Mouse (Mus musculus): Measurements from ENCODE around the gene Efcab1.
"Not testable (repeated sequence)": the region's sequence is repeated elsewhere in the genome, so short reads cannot be mapped to it uniquely, and the experiment has no call there.

Gene Efcab1

GRCm38 (mm10) chr16:14906393-14907100 lies at the start of gene Efcab1:
Gene Efcab1, plus strand, starts transcription at chr16:14906606.
- peak; percentile 12 for DNase-seq (ENCODE audit: low spot score)

GRCm38 (mm10) chr16:14859443-14859842 lies 47.0 kb upstream of the Efcab1 start:
- no peak for DNase-seq (ENCODE audit: low spot score)

GRCm38 (mm10) chr16:14884916-14885315 lies 21.5 kb upstream of the Efcab1 start:
- DNase-seq (ENCODE audit: low spot score) = no peak

- no peak for DNase-seq (ENCODE audit: low spot score)
Measured at GRCm38 (mm10) chr16:14885372-14885771, 21.0 kb upstream of the Efcab1 start.

- no peak for DNase-seq (ENCODE audit: low spot score)
Measured at GRCm38 (mm10) chr16:14892492-14892891, 13.9 kb upstream of the Efcab1 start.

- DNase-seq (ENCODE audit: low spot score) = no peak
Measured at GRCm38 (mm10) chr16:14893864-14894263, 12.5 kb upstream of the Efcab1 start.

GRCm38 (mm10) chr16:14894713-14895112 lies 11.7 kb upstream of the Efcab1 start:
- DNase-seq (ENCODE audit: low spot score) = no peak

GRCm38 (mm10) chr16:14895543-14895942 lies 10.9 kb upstream of the Efcab1 start:
- DNase-seq (ENCODE audit: low spot score) = no peak

GRCm38 (mm10) chr16:14930711-14931110 lies 24.3 kb downstream of the Efcab1 start:
- DNase-seq (ENCODE audit: low spot score) = not testable (repeated sequence)

- DNase-seq (ENCODE audit: low spot score) = not testable (repeated sequence)
Measured at GRCm38 (mm10) chr16:14936478-14937166, 30.2 kb downstream of the Efcab1 start.

GRCm38 (mm10) chr16:14939552-14939951 lies 33.1 kb downstream of the Efcab1 start:
- no peak for DNase-seq (ENCODE audit: low spot score)

GRCm38 (mm10) chr16:14939994-14940715 lies 33.7 kb downstream of the Efcab1 start:
- DNase-seq (ENCODE audit: low spot score) = no peak

- DNase-seq (ENCODE audit: low spot score) = no peak
Measured at GRCm38 (mm10) chr16:14940898-14941297, 34.5 kb downstream of the Efcab1 start.

- no peak for DNase-seq (ENCODE audit: low spot score)
Measured at GRCm38 (mm10) chr16:14943530-14943929, 37.1 kb downstream of the Efcab1 start.

- DNase-seq (ENCODE audit: low spot score) = not testable (repeated sequence)
Measured at GRCm38 (mm10) chr16:14947561-14947960, 41.2 kb downstream of the Efcab1 start.

- no peak for DNase-seq (ENCODE audit: low spot score)
Measured at GRCm38 (mm10) chr16:14951894-14952293, 45.5 kb downstream of the Efcab1 start.

GRCm38 (mm10) chr16:14959743-14960142 lies 53.3 kb downstream of the Efcab1 start:
- no peak for DNase-seq (ENCODE audit: low spot score)

- no peak for DNase-seq (ENCODE audit: low spot score)
Measured at GRCm38 (mm10) chr16:14973696-14974095, 67.3 kb downstream of the Efcab1 start.

- no peak for DNase-seq (ENCODE audit: low spot score)
Measured at GRCm38 (mm10) chr16:14979228-14979627, 72.8 kb downstream of the Efcab1 start.

- DNase-seq (ENCODE audit: low spot score) = no peak
Measured at GRCm38 (mm10) chr16:14989614-14990268, 83.3 kb downstream of the Efcab1 start.

GRCm38 (mm10) chr16:14991001-14991400 lies 84.6 kb downstream of the Efcab1 start:
- no peak for DNase-seq (ENCODE audit: low spot score)

GRCm38 (mm10) chr16:14992461-14993107 lies 86.2 kb downstream of the Efcab1 start:
- no peak for DNase-seq (ENCODE audit: low spot score)
